Mouse (Mus musculus) liver, postnatal 0 days (tissue): ENCODE data around the gene Ephx1.

Experiments used
- CTCF ChIP-seq: sonication (generic); IDR thresholded peaks from 2 replicates; pipeline ENCODE4 v1.5.1; 2016; ENCODE audit warnings: antibody characterized with exemption, low read depth
- EP300 ChIP-seq: IDR thresholded peaks from 2 replicates; pipeline ENCODE4 v1.6.1; 2016; ENCODE audit warnings: antibody characterized with exemption, low read depth, mild to moderate bottlenecking

GRCm38 (mm10) chr1:181049328-181049842 lies 28.7 kb upstream of the Ephx1 start:
- TF ChIP-seq CTCF (peak; percentile 56), EP300 (no peak)
